Mouse (Mus musculus) lung, embryonic 16.5 days (tissue): ENCODE results near the gene Ppfibp1. TPM values are rescaled to one million over a fixed set of nuclear protein-coding genes. Genes with fewer than 3 reads are reported as not detected.

Source experiments
- ATAC-seq: fragments of 200-750 bp; cut with Nextera tagmentation; 2 replicates; pipeline ENCODE4 v1.8.0; 2017; ENCODE audit warnings: low read depth, mild to moderate bottlenecking, moderate library complexity
- H3K27ac ChIP-seq: fragments of 300-500 bp; sonication (generic); 2 replicates; pipeline ENCODE4 v1.5.1; 2014; ENCODE audit warnings: mild to moderate bottlenecking, control low read depth, low read length
- H3K27me3 ChIP-seq: fragments of 300-500 bp; sonication (generic); 2 replicates; pipeline ENCODE4 v1.6.1; 2014; ENCODE audit warnings: low read depth, low read length, mixed read lengths; ENCODE audit not compliant: control insufficient read depth, insufficient read depth
- H3K36me3 ChIP-seq: fragments of 300-500 bp; sonication (generic); 2 replicates; pipeline ENCODE4 v1.6.1; 2014; ENCODE audit warnings: low read length; ENCODE audit not compliant: control insufficient read depth, insufficient read depth
- H3K4me1 ChIP-seq: fragments of 300-500 bp; sonication (generic); replicated peaks from 2 replicates; pipeline ENCODE4 v1.6.1; 2014; ENCODE audit warnings: low read length, mixed read lengths; ENCODE audit not compliant: control insufficient read depth, insufficient read depth
- H3K4me2 ChIP-seq: fragments of 300-500 bp; sonication (generic); 2 replicates; pipeline ENCODE4 v1.6.1; 2014; ENCODE audit warnings: low read depth, low read length, control low read depth
- H3K4me3 ChIP-seq: fragments of 300-500 bp; sonication (generic); 2 replicates; pipeline ENCODE4 v1.5.1; 2014; ENCODE audit warnings: mild to moderate bottlenecking, low read length, control low read depth
- H3K9ac ChIP-seq: fragments of 300-500 bp; sonication (generic); 2 replicates; pipeline ENCODE4 v1.6.1; 2014; ENCODE audit warnings: low read length, control low read depth
- H3K9me3 ChIP-seq: fragments of 300-500 bp; sonication (generic); 2 replicates; pipeline ENCODE4 v1.6.1; 2016; ENCODE audit warnings: low read length; ENCODE audit not compliant: control insufficient read depth
- WGBS: fragments of 180-500 bp; shearing (Covaris S2); extraction: QIAGEN DNeasy Blood & Tissue Kit; methylation state at CpG from one replicate; pipeline ENCODE4 v1.1.7; 2014; 5-methylcytosine and 5-hydroxymethylcytosine counted together
- polyA plus RNA-seq: library from polyadenylated mRNA; unstranded; fragments of >200 nt; fragmentation: Nextera tagmentation; extraction: Ambion mirVana; gene quantifications from 2 replicates; pipeline ENCODE4 v1.2.1, GENCODE M21; 2015

Ppfibp1 gene
- polyA plus RNA-seq, 1 experiment from 2014 or later, result 50.5 TPM

- Histone ChIP-seq H3K4me1 (peaks cover 3% of the 10 kb centered on the region; the same call in 1 of the 2 replicates), H3K4me2 (no peak overlapping the region), H3K36me3 (no peaks in the 10 kb centered on the region), H3K27me3 (no peaks in the 10 kb centered on the region), H3K9me3 (peaks cover 6% of the 10 kb centered on the region), H3K4me3 (no peak overlapping the region), H3K27ac (no peak overlapping the region), H3K9ac (no peak overlapping the region)
- ATAC-seq, result no peak
- WGBS, result 31% methylated on average over 10 of the region's 10 CpGs
These were observed 9.4 kb upstream of the Ppfibp1 start for GRCm38 (mm10) chr6:146878926-146879325.

- H3K9me3 ChIP-seq, result peaks cover 6% of the 10 kb centered on the region
- H3K36me3 ChIP-seq, result no peaks in the 10 kb centered on the region
- 85% methylated on average over 9 of the region's 9 CpGs for WGBS
- H3K4me3 ChIP-seq, result no peak overlapping the region
- no peak for ATAC-seq
- H3K9ac ChIP-seq, result no peak overlapping the region
- H3K27ac ChIP-seq, result no peak overlapping the region
- H3K27me3 ChIP-seq, result no peaks in the 10 kb centered on the region
- peaks cover 3% of the 10 kb centered on the region; the same call in 1 of the 2 replicates for H3K4me1 ChIP-seq
- H3K4me2 ChIP-seq, result no peak overlapping the region
These were observed 8.4 kb upstream of the Ppfibp1 start for GRCm38 (mm10) chr6:146879856-146880255.

- peaks cover 5% of the 10 kb centered on the region; the same call in 1 of the 2 replicates for H3K4me1 ChIP-seq
- H3K9ac ChIP-seq, result no peak overlapping the region
- H3K36me3 ChIP-seq, result no peaks in the 10 kb centered on the region
- ATAC-seq, result no peak
- no peaks in the 10 kb centered on the region for H3K27me3 ChIP-seq
- peaks cover 6% of the 10 kb centered on the region for H3K9me3 ChIP-seq
- no peak overlapping the region for H3K4me2 ChIP-seq
- WGBS, result 66% methylated on average over 4 of the region's 4 CpGs
- H3K4me3 ChIP-seq, result no peak overlapping the region
- H3K27ac ChIP-seq, result no peak overlapping the region
These were observed 8.0 kb upstream of the Ppfibp1 start for GRCm38 (mm10) chr6:146880296-146880695.

- H3K4me2 ChIP-seq, result no peak overlapping the region
- H3K4me1 ChIP-seq, result peaks cover 8% of the 10 kb centered on the region
- H3K9ac ChIP-seq, result no peak overlapping the region; the same call in 1 of the 2 replicates
- WGBS, result 48% methylated on average over 13 of the region's 13 CpGs
- no peak overlapping the region for H3K4me3 ChIP-seq
- no peak for ATAC-seq
- no peak overlapping the region for H3K27ac ChIP-seq
- H3K36me3 ChIP-seq, result no peaks in the 10 kb centered on the region
- no peaks in the 10 kb centered on the region for H3K27me3 ChIP-seq
- peaks cover 1% of the 10 kb centered on the region for H3K9me3 ChIP-seq
These were observed 6.2 kb upstream of the Ppfibp1 start for GRCm38 (mm10) chr6:146881896-146882770.

GRCm38 (mm10) chr6:146883426-146883825, 4.9 kb upstream of the Ppfibp1 start:
- Histone ChIP-seq H3K4me3 (no peak overlapping the region), H3K4me2 (no peak overlapping the region), H3K4me1 (peaks cover 8% of the 10 kb centered on the region), H3K27ac (no peak overlapping the region), H3K36me3 (no peaks in the 10 kb centered on the region), H3K9ac (no peak overlapping the region), H3K27me3 (no peaks in the 10 kb centered on the region), H3K9me3 (no peaks in the 10 kb centered on the region)
- 56% methylated on average over 2 of the region's 2 CpGs for WGBS
- no peak for ATAC-seq

- H3K27me3 ChIP-seq, result no peaks in the 10 kb centered on the region
- H3K4me2 ChIP-seq, result no peak overlapping the region
- H3K36me3 ChIP-seq, result no peaks in the 10 kb centered on the region
- H3K9me3 ChIP-seq, result no peaks in the 10 kb centered on the region
- peaks cover 11% of the 10 kb centered on the region for H3K4me1 ChIP-seq
- WGBS, result 81% methylated on average over 3 of the region's 3 CpGs
- H3K27ac ChIP-seq, result no peak overlapping the region
- no peak overlapping the region for H3K4me3 ChIP-seq
- ATAC-seq, result no peak
- H3K9ac ChIP-seq, result no peak overlapping the region
These were observed 4.1 kb upstream of the Ppfibp1 start for GRCm38 (mm10) chr6:146884171-146884570.

- Histone ChIP-seq H3K4me2 (no peak overlapping the region), H3K4me3 (no peak overlapping the region), H3K27me3 (no peaks in the 10 kb centered on the region), H3K4me1 (peaks cover 16% of the 10 kb centered on the region), H3K36me3 (no peaks in the 10 kb centered on the region), H3K27ac (no peak overlapping the region), H3K9ac (no peak overlapping the region), H3K9me3 (no peaks in the 10 kb centered on the region)
- ATAC-seq, result no peak
- WGBS, result 21% methylated on average over 4 of the region's 4 CpGs
These were observed 3.4 kb upstream of the Ppfibp1 start for GRCm38 (mm10) chr6:146884851-146885250.

- Histone ChIP-seq H3K27ac (peak overlapping the region; percentile 83), H3K27me3 (no peaks in the 10 kb centered on the region), H3K4me2 (peak overlapping the region; percentile 87), H3K4me1 (peaks cover 22% of the 10 kb centered on the region), H3K36me3 (no peaks in the 10 kb centered on the region), H3K9ac (peak overlapping the region; percentile 97), H3K4me3 (peak overlapping the region; percentile 87), H3K9me3 (no peaks in the 10 kb centered on the region)
- WGBS, result 6% methylated on average over 26 of the region's 26 CpGs
- peak; percentile 60 for ATAC-seq
These were observed 588 bp downstream of the Ppfibp1 start for GRCm38 (mm10) chr6:146888660-146889490.

- no peak overlapping the region for H3K4me3 ChIP-seq
- peaks cover 20% of the 10 kb centered on the region for H3K4me1 ChIP-seq
- no peaks in the 10 kb centered on the region for H3K36me3 ChIP-seq
- 52% methylated on average over 2 of the region's 2 CpGs for WGBS
- no peaks in the 10 kb centered on the region for H3K9me3 ChIP-seq
- no peak overlapping the region for H3K9ac ChIP-seq
- no peak for ATAC-seq
- no peaks in the 10 kb centered on the region for H3K27me3 ChIP-seq
- H3K27ac ChIP-seq, result no peak overlapping the region
- peak overlapping the region; percentile 23 for H3K4me2 ChIP-seq
These were observed 1.9 kb downstream of the Ppfibp1 start for GRCm38 (mm10) chr6:146890215-146890614.
